In the genomic region with DNA sequence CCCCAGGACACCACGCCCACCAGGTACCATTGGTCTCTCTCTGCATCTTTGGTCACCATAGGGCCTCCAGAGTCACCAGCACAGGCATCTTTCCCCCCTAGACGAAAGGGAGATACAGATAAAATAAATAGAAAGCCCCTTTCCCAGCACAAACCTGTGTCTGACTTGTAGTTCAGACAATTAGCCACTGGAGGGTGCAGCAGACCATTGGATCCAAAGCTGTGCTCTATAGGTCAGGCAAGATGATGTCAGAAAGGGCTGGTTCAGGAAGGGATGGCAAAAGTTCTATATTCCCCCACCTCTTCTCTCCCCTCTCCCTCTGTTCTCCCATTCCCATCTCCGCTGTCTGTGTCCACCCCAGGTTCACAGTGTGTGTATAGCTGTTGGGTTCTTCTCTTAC, we compare ENCODE assay signal across 8 mouse cellular contexts. TPM values are rescaled to one million over a fixed set of nuclear protein-coding genes. Genes with fewer than 3 reads are reported as not detected.
DNase-seq lines count a peak whose midpoint lies in the region; ATAC-seq lines count a peak whose summit lies in the region.
"Had no signal": no experiment of that assay in that cellular context is flagged by ENCODE, and none has a peak within 500 bp of the region (broad histone marks: within the 10 kb centered on the region; RNA-seq: fewer than 3 reads in every experiment).

No protein-coding gene starts in this region.

- no peaks in the 10 kb centered on the region for H3K36me3 ChIP-seq in embryonic facial prominence, embryonic 10.5 days (replicated peaks)
- H3K36me3 ChIP-seq in hindbrain, embryonic 13.5 days, result no peaks in the 10 kb centered on the region

- H3K9ac ChIP-seq in hindbrain, embryonic 13.5 days, result no peak overlapping the region
- H3K9ac ChIP-seq: liver, embryonic 13.5 days had no signal

- no peaks in the 10 kb centered on the region for H3K9me3 ChIP-seq in embryonic facial prominence, embryonic 10.5 days
- no peaks in the 10 kb centered on the region for H3K9me3 ChIP-seq in hindbrain, embryonic 13.5 days
- H3K9me3 ChIP-seq: liver, embryonic 13.5 days had no signal

- no peaks in the 10 kb centered on the region for H3K4me1 ChIP-seq in embryonic facial prominence, embryonic 10.5 days
- no peaks in the 10 kb centered on the region for H3K4me1 ChIP-seq in hindbrain, embryonic 13.5 days (replicated peaks)
- H3K4me1 ChIP-seq: liver, embryonic 13.5 days had no signal

- no peak overlapping the region for H3K27ac ChIP-seq in embryonic facial prominence, embryonic 10.5 days (replicated peaks)
- no peak overlapping the region for H3K27ac ChIP-seq in hindbrain, embryonic 13.5 days
- H3K27ac ChIP-seq: liver, embryonic 13.5 days had no signal

- DNase-seq in ES-CJ7 (ENCODE audit: low read depth, low spot score) (peak; percentile 63), adipocyte (ENCODE audit: low spot score) (peak; percentile 79)
- peak; percentile 70 for DNase-seq in embryonic facial prominence, embryonic 10.5 days (ENCODE audit: low spot score)
- peak; percentile 77 to 81 for DNase-seq in layer of hippocampus, postnatal 10 days (ENCODE audit: low spot score in 2 of 2)
- peak; percentile 37 to 66 for DNase-seq in lung, postnatal 4 days
- DNase-seq in right cerebral cortex, postnatal 4 days, result peak; percentile 68
- DNase-seq: liver, embryonic 13.5 days had no signal

- 16% methylated on average over 3 of the region's 3 CpGs for WGBS in embryonic facial prominence, embryonic 10.5 days
- WGBS in hindbrain, embryonic 13.5 days, result 33% methylated on average over 3 of the region's 3 CpGs

- no peak overlapping the region for H3K4me3 ChIP-seq in embryonic facial prominence, embryonic 10.5 days
- H3K4me3 ChIP-seq in hindbrain, embryonic 13.5 days, result no peak overlapping the region
- H3K4me3 ChIP-seq: liver, embryonic 13.5 days had no signal

- peak; percentile 71 for ATAC-seq in hindbrain, embryonic 13.5 days (ENCODE audit: low FRiP score)

- no peaks in the 10 kb centered on the region for H3K27me3 ChIP-seq in embryonic facial prominence, embryonic 10.5 days (replicated peaks; ENCODE audit: low read depth, poor library complexity, severe bottlenecking)
- no peaks in the 10 kb centered on the region for H3K27me3 ChIP-seq in hindbrain, embryonic 13.5 days
- H3K27me3 ChIP-seq: liver, embryonic 13.5 days had no signal

- no peak overlapping the region for H3K4me2 ChIP-seq in hindbrain, embryonic 13.5 days
- H3K4me2 ChIP-seq: liver, embryonic 13.5 days had no signal

RNA-seq across cellular contexts. Expression of gene Rtp1, which starts 23.5 kb away (rescaled TPM):
- not detected in 2 replicates for polyA plus RNA-seq in embryonic facial prominence, embryonic 10.5 days (2016; fragmentation: Nextera tagmentation; extraction: Ambion mirVana)
- polyA plus RNA-seq in hindbrain, embryonic 13.5 days (2015; fragmentation: Nextera tagmentation; extraction: Ambion mirVana), result 0.10 and 0.12 TPM in 2 replicates
- total RNA-seq in layer of hippocampus, postnatal 10 days (2021), result under 1 TPM in 1 of 2 experiments, not detected in 1; 0.18 TPM
- polyA plus RNA-seq: liver, embryonic 13.5 days had no signal
